Mouse (Mus musculus) intestine, embryonic 15.5 days (tissue): ENCODE results near the gene 1600002K03Rik. TPM values are rescaled to one million over a fixed set of nuclear protein-coding genes. Genes with fewer than 3 reads are reported as not detected.

ENCODE experiments used
- ATAC-seq: fragments of 200-750 bp; cut with Nextera tagmentation; 2 replicates; pipeline ENCODE4 v1.8.0; 2017; ENCODE audit warnings: moderate TSS enrichment, moderate library complexity
- H3K27ac ChIP-seq: fragments of 300-500 bp; sonication (generic); 2 replicates; pipeline ENCODE4 v1.5.1; 2015; ENCODE audit warnings: mild to moderate bottlenecking, inconsistent platforms
- H3K27me3 ChIP-seq: fragments of 300-500 bp; sonication (generic); replicated peaks from 2 replicates; pipeline ENCODE4 v1.6.1; 2015; ENCODE audit warnings: inconsistent platforms
- H3K36me3 ChIP-seq: fragments of 300-500 bp; sonication (generic); 2 replicates; pipeline ENCODE4 v1.6.1; 2015; ENCODE audit warnings: inconsistent platforms
- H3K4me1 ChIP-seq: fragments of 300-500 bp; sonication (generic); replicated peaks from 2 replicates; pipeline ENCODE4 v1.6.1; 2015; ENCODE audit warnings: inconsistent platforms
- H3K4me2 ChIP-seq: fragments of 300-500 bp; sonication (generic); replicated peaks from 2 replicates; pipeline ENCODE4 v1.6.1; 2015; ENCODE audit warnings: mild to moderate bottlenecking, inconsistent platforms
- H3K4me3 ChIP-seq: fragments of 300-500 bp; sonication (generic); replicated peaks from 2 replicates; pipeline ENCODE4 v1.5.1; 2015; ENCODE audit warnings: inconsistent platforms
- H3K9ac ChIP-seq: fragments of 300-500 bp; sonication (generic); 2 replicates; pipeline ENCODE4 v1.6.1; 2015; ENCODE audit warnings: inconsistent platforms
- H3K9me3 ChIP-seq: fragments of 300-500 bp; sonication (generic); 2 replicates; pipeline ENCODE4 v1.6.1; 2016; ENCODE audit warnings: inconsistent platforms
- WGBS: fragments of 180-500 bp; shearing (Covaris S2); methylation state at CpG from one replicate; pipeline ENCODE4 v1.1.7; 2015; 5-methylcytosine and 5-hydroxymethylcytosine counted together
- polyA plus RNA-seq: library from polyadenylated mRNA; unstranded; fragments of >200 nt; fragmentation: Nextera tagmentation; extraction: Ambion mirVana; gene quantifications from 2 replicates; pipeline ENCODE4 v1.2.1, GENCODE M21; 2015

Gene 1600002K03Rik
- polyA plus RNA-seq, 1 experiment from 2014 or later: 22.9 TPM

DNA sequence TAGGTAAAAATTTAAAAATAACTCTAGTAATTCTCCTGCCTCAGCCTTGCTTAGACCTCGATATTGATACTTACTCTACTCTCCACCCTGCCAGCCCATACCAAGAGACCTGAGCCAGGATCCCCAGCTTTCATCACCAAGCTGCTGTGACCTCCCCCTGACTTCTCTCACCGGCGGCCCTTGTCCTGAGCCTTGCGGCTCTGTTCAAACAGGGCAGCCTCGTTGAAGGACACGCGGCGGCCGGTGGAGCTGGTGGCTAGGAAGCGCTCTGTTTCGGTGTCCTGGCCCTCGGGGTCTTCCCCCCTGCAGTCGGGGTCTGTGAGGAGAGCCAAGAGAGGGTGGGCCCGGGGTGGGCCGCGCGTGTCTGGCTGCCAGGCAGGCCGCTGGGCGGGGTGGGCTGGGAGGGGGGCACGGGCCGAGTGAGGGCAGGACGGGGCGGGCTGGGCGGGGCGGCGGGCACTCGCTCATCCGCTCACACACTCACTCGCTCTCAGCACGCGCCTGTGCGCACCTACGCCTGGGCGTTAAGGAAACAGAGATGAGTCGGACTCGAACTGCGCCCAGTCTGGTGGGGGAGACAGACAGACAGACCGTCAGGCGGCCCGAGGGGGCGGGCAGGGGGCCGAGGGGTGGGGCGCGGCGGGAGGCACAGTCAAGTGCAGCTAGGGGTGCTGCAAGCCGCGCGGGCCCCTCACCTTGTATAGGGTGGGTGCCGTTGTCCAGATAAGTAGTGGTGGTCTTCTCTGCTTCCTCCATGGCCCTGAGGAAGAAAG is 36.4 kb upstream of the 1600002K03Rik start:
- Histone ChIP-seq H3K4me2 (peak overlapping the region; percentile 98), H3K4me1 (peaks cover 50% of the 10 kb centered on the region), H3K36me3 (peaks cover 14% of the 10 kb centered on the region), H3K27ac (no peak overlapping the region), H3K27me3 (peaks cover 16% of the 10 kb centered on the region), H3K4me3 (peak overlapping the region; percentile 64), H3K9ac (peak overlapping the region; percentile 38; the same call in 1 of the 2 replicates), H3K9me3 (no peaks in the 10 kb centered on the region)
- WGBS: 23% methylated on average over 40 of the region's 49 CpGs
- ATAC-seq: no peak

DNA sequence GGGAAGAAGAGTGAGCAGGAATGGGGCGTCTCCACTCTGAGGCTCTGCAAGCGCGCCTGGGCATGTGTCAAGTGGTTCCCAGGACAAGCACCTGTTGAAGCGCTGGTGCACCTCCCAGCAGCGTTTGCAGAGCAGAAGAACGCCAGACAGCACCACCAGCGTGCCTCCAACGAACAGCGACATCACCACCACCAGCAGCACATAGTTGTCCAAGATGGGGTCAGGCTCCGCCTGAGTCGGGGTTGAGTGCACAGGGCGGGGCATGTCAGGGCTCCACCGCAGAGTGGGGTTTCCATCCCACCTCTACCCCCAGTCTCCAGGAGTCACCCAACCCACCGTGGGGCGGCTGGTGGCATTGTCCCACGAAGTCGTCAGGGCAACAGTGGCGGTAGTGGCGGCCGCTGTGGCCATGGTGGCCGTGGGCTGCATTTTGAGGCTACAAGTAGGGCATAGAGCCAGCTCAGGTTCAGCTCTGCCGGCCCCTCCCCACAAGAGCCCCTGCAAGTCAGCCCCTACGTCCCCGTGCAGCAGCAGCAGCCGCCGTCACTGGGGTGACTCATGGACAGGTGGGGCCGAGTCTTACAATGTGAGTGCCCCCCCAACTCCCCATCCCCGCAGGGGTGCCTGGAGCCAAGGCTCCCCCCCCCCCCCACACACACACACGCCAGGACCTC is 35.7 kb upstream of the 1600002K03Rik start:
- Histone ChIP-seq H3K9me3 (no peaks in the 10 kb centered on the region), H3K4me3 (peak overlapping the region; percentile 64), H3K4me2 (peak overlapping the region; percentile 98), H3K4me1 (peaks cover 43% of the 10 kb centered on the region), H3K36me3 (peaks cover 10% of the 10 kb centered on the region), H3K27me3 (peaks cover 16% of the 10 kb centered on the region), H3K9ac (peak overlapping the region; percentile 38), H3K27ac (no peak overlapping the region)
- WGBS: 6% methylated on average over 29 of the region's 29 CpGs
- no peak for ATAC-seq

DNA sequence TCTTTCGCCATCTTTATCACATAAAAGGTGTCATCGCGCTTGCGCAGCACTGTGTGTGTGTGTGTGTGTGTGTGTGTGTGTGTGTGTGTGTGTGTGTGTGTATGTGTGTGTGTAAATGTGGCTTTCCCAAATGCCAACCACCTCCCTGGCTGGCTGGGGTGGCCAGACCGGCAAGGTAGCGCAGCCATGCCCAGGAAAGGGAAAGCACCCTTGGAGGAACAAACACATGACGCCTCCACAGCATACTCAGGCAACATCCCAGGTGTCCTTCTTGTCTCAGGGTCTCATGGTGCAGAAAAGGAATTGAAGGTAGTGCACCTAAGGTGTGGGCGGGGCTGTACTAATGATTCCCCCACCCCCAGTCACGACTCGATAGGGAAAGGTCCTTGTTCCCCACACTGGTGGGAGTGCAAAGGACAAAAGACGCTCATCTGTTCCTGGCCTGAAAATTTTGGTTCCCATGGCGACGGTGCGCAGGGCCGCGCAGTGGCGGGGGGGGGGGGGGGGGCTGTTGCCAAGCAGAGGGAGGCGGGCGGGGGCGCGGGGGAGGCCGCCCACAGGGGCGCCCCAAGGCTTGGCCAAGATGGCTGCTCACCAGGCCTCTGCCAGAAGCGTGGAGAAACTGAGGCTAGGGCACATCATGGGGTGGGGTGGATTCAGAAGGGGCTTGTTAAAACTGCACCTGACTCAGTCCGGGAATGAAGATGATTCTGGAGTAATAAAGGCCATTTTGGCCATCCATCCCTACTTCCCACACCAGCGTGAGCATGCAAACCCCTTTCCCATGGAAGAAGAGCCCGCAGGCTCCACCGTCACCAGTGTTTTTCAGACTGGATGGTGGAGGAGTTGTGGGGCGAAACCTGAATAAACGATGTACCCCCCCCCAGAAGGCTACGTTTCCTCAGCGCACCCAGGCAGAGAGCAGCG is 34.9 kb upstream of the 1600002K03Rik start:
- Histone ChIP-seq H3K36me3 (0 out of 2 replicates have a peak, but pooled peaks cover 3% of the 10 kb centered on the region), H3K4me3 (peak overlapping the region; percentile 64), H3K4me2 (peak overlapping the region; percentile 98), H3K4me1 (peaks cover 43% of the 10 kb centered on the region), H3K27me3 (peaks cover 16% of the 10 kb centered on the region), H3K9ac (peak overlapping the region; percentile 65), H3K27ac (peak overlapping the region; percentile 81), H3K9me3 (no peaks in the 10 kb centered on the region)
- ATAC-seq: no peak
- 7% methylated on average over 30 of the region's 33 CpGs for WGBS

DNA sequence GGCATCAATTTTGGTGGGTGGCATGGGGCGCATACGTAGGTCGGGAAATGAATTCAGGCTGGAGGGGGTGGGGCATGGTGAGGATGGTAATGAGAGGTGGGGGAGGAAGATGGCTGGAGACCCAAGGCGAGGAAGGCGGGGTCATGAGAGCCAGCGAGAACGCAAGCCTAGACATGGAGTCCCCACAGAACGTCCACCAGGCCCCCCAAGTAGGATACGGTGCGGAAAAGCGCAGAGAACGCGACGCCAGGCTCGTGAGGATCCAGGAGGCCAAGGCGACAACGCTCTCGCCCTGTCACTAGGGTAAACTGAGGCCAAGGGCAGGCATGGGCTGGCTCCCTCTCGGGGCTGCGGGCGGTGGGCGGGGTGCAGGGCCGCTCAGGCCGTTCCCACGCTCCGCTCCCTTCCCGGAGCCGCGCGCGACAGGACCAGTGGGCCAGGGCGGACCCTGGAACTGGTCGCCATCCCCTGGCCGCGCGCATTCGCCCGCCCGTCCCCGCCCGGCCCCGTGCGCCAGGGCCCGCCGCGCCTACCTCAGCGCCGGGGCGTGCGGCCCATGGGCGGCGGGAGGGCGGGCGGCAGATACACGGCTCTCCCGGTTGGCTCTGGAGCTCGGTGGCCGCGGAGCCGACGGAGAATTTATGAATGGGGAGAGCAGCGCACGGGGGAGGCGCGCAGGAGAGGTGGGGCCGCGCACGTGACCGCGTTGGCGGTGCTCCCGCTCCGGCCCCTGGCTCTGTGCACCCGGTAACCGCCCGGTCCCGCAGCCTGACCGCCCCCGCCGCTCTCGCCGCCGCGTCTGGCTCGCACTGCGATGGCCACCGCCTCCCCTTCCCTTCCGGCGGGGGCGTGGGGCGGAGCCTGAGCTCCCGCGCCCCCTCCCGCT is 33.9 kb upstream of the 1600002K03Rik start, which contains the start of gene Atp5d:
Atp5d (plus strand) TSS at position 80 of the 886 bp plus-strand sequence.
- under 1% methylated on average over 91 of the region's 94 CpGs for WGBS
- H3K9me3 ChIP-seq: no peaks in the 10 kb centered on the region
- peak within 1 kb of the TSS; percentile 64 for H3K4me3 ChIP-seq
- peak within 1 kb of the TSS; percentile 98 for H3K4me2 ChIP-seq
- peak within 1 kb of the TSS; percentile 81 for H3K27ac ChIP-seq
- peaks cover 47% of the 10 kb centered on the region for H3K4me1 ChIP-seq
- peak within 1 kb of the TSS; percentile 65 for H3K9ac ChIP-seq
- ATAC-seq: peak; percentile 14
- 0 out of 2 replicates have a peak, but pooled peaks cover 6% of the 10 kb centered on the region for H3K36me3 ChIP-seq
- peaks cover 16% of the 10 kb centered on the region for H3K27me3 ChIP-seq

DNA sequence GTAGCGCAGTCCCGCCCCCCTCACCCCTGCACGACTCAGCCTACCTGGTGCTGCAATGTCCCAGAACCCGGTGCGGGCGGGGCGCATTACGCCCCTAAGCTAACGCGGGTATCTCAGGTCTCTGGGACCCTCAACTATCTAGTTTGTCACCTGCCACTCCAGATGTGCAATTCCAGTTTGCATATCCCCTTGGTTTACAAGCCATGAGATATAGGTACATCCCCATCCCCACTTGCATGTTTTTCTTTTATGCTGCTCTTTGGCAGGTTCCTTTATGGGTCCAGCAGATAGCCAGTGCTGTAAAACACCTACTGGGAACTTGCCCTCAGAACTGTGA is 33.3 kb upstream of the 1600002K03Rik start:
- Histone ChIP-seq H3K27ac (peak overlapping the region; percentile 81), H3K4me2 (peak overlapping the region; percentile 98), H3K9ac (peak overlapping the region; percentile 65), H3K9me3 (no peaks in the 10 kb centered on the region), H3K4me3 (peak overlapping the region; percentile 64), H3K4me1 (peaks cover 53% of the 10 kb centered on the region), H3K27me3 (peaks cover 16% of the 10 kb centered on the region), H3K36me3 (peaks cover 12% of the 10 kb centered on the region)
- WGBS: 1% methylated on average over 10 of the region's 10 CpGs
- no peak for ATAC-seq

DNA sequence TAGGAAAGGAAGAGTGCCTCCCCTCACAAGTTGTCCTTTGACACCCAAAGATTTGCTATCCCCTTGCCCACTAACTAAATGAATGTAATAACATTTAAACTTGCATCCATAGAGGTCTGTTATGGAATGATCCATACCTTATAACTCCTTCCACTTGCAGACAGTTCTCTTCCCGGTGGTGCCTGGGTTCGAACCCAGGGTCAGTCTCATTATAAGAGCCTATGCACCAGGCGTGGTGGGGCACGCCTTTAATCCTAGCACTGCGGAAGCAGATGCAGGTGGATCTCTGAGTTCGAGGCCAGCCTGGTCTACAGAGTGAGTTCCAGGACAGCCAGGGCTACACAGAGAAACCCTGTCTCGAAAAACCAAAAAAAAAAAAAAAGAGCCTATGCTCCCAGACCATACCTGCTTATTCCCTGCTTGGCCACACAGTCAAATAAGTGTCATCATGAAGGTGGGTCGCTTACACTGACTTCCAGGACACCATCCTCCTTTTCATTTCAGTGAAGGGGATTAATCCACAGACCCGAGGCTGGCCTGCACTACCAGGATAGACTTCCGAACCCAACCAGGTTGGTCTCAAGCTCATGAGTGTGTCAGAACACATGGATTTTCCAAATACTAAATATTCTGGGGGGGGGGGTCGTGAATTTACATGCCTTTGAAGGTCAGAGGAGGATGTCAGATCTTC is 32.6 kb upstream of the 1600002K03Rik start:
- ATAC-seq: no peak
- Histone ChIP-seq H3K4me1 (peaks cover 58% of the 10 kb centered on the region), H3K9ac (no peak overlapping the region), H3K27ac (no peak overlapping the region), H3K4me2 (no peak overlapping the region), H3K27me3 (peaks cover 16% of the 10 kb centered on the region), H3K9me3 (no peaks in the 10 kb centered on the region), H3K36me3 (peaks cover 18% of the 10 kb centered on the region), H3K4me3 (no peak overlapping the region)
- WGBS: 74% methylated on average over 11 of the region's 11 CpGs

DNA sequence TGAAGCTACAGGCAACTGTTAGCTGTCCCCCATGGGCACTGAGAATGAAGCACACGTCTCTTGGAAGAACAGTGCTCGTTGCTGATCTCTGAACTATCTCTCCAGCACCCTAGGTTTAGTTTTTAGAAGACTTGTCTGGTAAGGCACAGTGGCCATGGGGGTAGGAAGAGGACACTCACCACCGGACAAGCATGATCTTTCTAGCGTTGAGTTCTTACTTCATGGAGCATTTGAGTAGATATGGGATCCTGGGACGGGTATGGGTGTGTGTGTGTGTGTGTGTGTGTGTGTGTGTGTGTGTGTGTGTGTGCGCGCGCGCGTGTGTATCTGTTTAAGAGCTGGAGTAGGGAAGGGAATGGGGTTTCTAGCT is 32.1 kb upstream of the 1600002K03Rik start, which contains the start of gene Cbarp:
Cbarp (minus strand) TSS at position 170 of the 370 bp plus-strand sequence.
- H3K4me3 ChIP-seq: peak within 1 kb of the TSS; percentile 79
- peaks cover 63% of the 10 kb centered on the region for H3K4me1 ChIP-seq
- no peaks in the 10 kb centered on the region for H3K9me3 ChIP-seq
- no peak for ATAC-seq
- peaks cover 21% of the 10 kb centered on the region for H3K36me3 ChIP-seq
- peak within 1 kb of the TSS; percentile 40 for H3K9ac ChIP-seq
- 64% methylated on average over 10 of the region's 10 CpGs for WGBS
- peak within 1 kb of the TSS; percentile 98 for H3K4me2 ChIP-seq
- H3K27me3 ChIP-seq: peaks cover 16% of the 10 kb centered on the region
- peak within 1 kb of the TSS; percentile 90 for H3K27ac ChIP-seq

DNA sequence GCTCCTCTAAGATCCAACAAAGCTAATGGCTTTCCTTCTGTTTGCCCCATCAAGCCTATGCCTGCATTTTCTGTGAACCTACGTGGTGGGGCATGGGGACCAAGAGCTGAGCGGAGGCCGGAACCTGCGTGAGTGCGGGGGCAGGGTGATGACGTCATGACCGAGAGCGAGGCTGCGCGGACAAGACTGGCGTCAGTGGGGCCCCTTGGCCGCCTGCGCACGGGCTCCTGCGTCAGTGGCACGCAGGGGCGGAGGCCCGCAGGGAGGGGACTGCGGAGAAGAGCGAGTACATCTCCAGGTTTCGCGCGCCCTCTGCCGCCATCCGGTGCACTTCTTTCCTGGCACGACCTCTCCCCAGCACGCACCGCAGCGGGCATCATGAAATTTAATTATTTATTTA is 31.5 kb upstream of the 1600002K03Rik start:
- H3K4me1 ChIP-seq: peaks cover 69% of the 10 kb centered on the region
- peak overlapping the region; percentile 78 for H3K4me2 ChIP-seq
- H3K27me3 ChIP-seq: peaks cover 16% of the 10 kb centered on the region
- H3K36me3 ChIP-seq: peaks cover 24% of the 10 kb centered on the region
- peak overlapping the region; percentile 79 for H3K4me3 ChIP-seq
- H3K27ac ChIP-seq: peak overlapping the region; percentile 90
- H3K9me3 ChIP-seq: no peaks in the 10 kb centered on the region
- peak; percentile 67 for ATAC-seq
- under 1% methylated on average over 29 of the region's 29 CpGs for WGBS
- peak overlapping the region; percentile 40 for H3K9ac ChIP-seq

DNA sequence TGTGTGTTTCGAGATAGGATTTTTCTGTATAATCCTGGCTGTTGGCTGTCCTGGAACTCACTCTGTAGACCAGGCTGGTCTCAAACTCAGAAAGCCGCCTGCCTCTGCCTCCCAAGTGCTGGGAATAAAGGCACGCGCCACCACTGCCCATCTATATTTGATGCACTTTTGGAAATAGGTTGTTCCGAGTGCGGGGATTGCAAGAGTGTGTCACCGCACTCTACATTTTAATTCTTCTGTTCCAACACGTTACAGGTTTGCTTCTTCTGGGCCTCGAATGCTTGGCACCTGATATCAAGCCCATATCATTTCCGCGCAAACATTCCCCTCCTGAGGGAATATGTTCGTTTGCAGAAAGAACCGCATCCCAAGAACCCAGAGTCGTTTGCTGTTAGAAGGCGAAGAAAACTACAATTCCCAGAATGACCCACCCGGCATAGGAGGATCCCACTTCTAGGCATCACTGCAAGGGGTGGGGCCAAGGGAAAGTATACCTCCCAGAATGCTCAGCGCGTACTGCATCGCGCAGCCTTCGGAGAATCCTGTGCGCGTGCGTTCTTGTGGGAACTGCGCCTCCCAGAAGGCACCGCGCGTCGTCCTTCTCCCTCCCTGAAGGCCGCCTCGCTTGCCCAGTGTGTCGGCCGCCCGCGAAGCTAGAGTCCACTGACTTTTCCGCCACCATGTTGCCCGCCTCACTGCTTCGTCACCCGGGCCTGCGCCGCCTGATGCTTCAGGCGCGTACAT is 30.8 kb upstream of the 1600002K03Rik start:
- peaks cover 71% of the 10 kb centered on the region for H3K4me1 ChIP-seq
- H3K9ac ChIP-seq: peak overlapping the region; percentile 93
- H3K9me3 ChIP-seq: no peaks in the 10 kb centered on the region
- H3K4me2 ChIP-seq: peak overlapping the region; percentile 78
- under 1% methylated on average over 43 of the region's 43 CpGs for WGBS
- ATAC-seq: peak; percentile 84
- peaks cover 11% of the 10 kb centered on the region for H3K27me3 ChIP-seq
- H3K4me3 ChIP-seq: peak overlapping the region; percentile 79
- H3K36me3 ChIP-seq: peaks cover 24% of the 10 kb centered on the region
- H3K27ac ChIP-seq: peak overlapping the region; percentile 90

DNA sequence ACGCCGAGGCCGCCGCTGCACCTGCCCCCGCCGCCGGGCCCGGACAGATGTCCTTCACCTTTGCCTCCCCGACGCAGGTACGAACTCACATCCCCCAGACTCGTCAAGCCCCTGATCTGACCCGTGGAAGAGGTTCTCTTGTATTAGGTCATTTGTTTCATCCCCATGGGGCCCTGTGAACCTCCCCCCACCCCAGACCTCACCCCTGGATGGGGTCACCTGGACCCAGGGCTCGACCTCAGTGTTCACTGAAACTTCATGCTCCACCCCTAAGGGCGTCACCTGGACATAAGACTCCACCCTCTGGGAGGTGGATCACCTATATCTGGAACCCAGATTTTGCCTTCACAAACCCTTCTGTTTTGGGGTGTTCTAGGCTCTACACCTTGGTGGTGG is 30.2 kb upstream of the 1600002K03Rik start:
- ATAC-seq: peak; percentile 25
- peak overlapping the region; percentile 90 for H3K27ac ChIP-seq
- peaks cover 71% of the 10 kb centered on the region for H3K4me1 ChIP-seq

More for the DNA sequence above, 30.2 kb upstream of the 1600002K03Rik start:
- peak overlapping the region; percentile 78 for H3K4me2 ChIP-seq
- H3K36me3 ChIP-seq: peaks cover 24% of the 10 kb centered on the region
- peak overlapping the region; percentile 93 for H3K9ac ChIP-seq
- no peaks in the 10 kb centered on the region for H3K9me3 ChIP-seq
- H3K4me3 ChIP-seq: peak overlapping the region; percentile 79
- peaks cover 6% of the 10 kb centered on the region; the same call in 1 of the 2 replicates for H3K27me3 ChIP-seq
- WGBS: under 1% methylated on average over 15 of the region's 15 CpGs
